Mouse (Mus musculus): ENCODE results near the gene Tmem80. TPM values are rescaled to one million over a fixed set of nuclear protein-coding genes. Genes with fewer than 3 reads are reported as not detected.

Tmem80 gene
- polyA plus RNA-seq, 1 experiment from 2014 or later = 23.3 TPM

GRCm38 (mm10) chr7:141369918-141370317 lies 42.4 kb downstream of the Tmem80 start:
- Histone ChIP-seq H3K4me1 (replicated peaks; ENCODE audit: control insufficient read depth, insufficient read depth, low read length) (0 out of 2 replicates have a peak, but pooled peaks cover 4% of the 10 kb centered on the region), H3K27me3 (replicated peaks; ENCODE audit: control insufficient read depth, insufficient read depth, low read length) (no peaks in the 10 kb centered on the region), H3K9me3 (ENCODE audit: control insufficient read depth) (no peaks in the 10 kb centered on the region), H3K36me3 (ENCODE audit: control insufficient read depth, insufficient read depth) (no peaks in the 10 kb centered on the region), H3K4me3 (ENCODE audit: low read depth, low read length) (no peak overlapping the region), H3K9ac (ENCODE audit: low read depth, low read length) (no peak overlapping the region), H3K27ac (ENCODE audit: low read depth, low read length) (no peak overlapping the region), H3K4me2 (replicated peaks; ENCODE audit: low read depth) (no peak overlapping the region)
- WGBS = 57% methylated on average over 5 of the region's 5 CpGs
- no peak for TF ChIP-seq CTCF (IDR thresholded peaks at IDR 0.05; ENCODE audit: low read depth)
- ATAC-seq = no peak

- no peak for TF ChIP-seq CTCF (IDR thresholded peaks at IDR 0.05; ENCODE audit: low read depth)
- H3K4me3 ChIP-seq (ENCODE audit: low read depth, low read length) = no peak overlapping the region
- WGBS = 14% methylated on average over 6 of the region's 6 CpGs
- peak overlapping the region; percentile 83 for H3K27ac ChIP-seq (ENCODE audit: low read depth, low read length)
- no peaks in the 10 kb centered on the region for H3K36me3 ChIP-seq (ENCODE audit: control insufficient read depth, insufficient read depth)
- peak; percentile 90 for ATAC-seq
- no peaks in the 10 kb centered on the region for H3K9me3 ChIP-seq (ENCODE audit: control insufficient read depth)
- peak overlapping the region; percentile 13; the same call in 1 of the 2 replicates for H3K4me2 ChIP-seq (replicated peaks; ENCODE audit: low read depth)
- H3K4me1 ChIP-seq (replicated peaks; ENCODE audit: control insufficient read depth, insufficient read depth, low read length) = 0 out of 2 replicates have a peak, but pooled peaks cover 4% of the 10 kb centered on the region
- no peaks in the 10 kb centered on the region for H3K27me3 ChIP-seq (replicated peaks; ENCODE audit: control insufficient read depth, insufficient read depth, low read length)
- peak overlapping the region; percentile 22; the same call in 1 of the 2 replicates for H3K9ac ChIP-seq (ENCODE audit: low read depth, low read length)
These were observed 44.5 kb downstream of the Tmem80 start for GRCm38 (mm10) chr7:141371942-141372595.

- Histone ChIP-seq H3K9ac (ENCODE audit: low read depth, low read length) (no peak overlapping the region), H3K4me2 (replicated peaks; ENCODE audit: low read depth) (no peak overlapping the region), H3K9me3 (ENCODE audit: control insufficient read depth) (no peaks in the 10 kb centered on the region), H3K36me3 (ENCODE audit: control insufficient read depth, insufficient read depth) (no peaks in the 10 kb centered on the region), H3K4me3 (ENCODE audit: low read depth, low read length) (no peak overlapping the region), H3K4me1 (replicated peaks; ENCODE audit: control insufficient read depth, insufficient read depth, low read length) (0 out of 2 replicates have a peak, but pooled peaks cover 4% of the 10 kb centered on the region), H3K27me3 (replicated peaks; ENCODE audit: control insufficient read depth, insufficient read depth, low read length) (no peaks in the 10 kb centered on the region), H3K27ac (ENCODE audit: low read depth, low read length) (no peak overlapping the region)
- 68% methylated on average over 6 of the region's 6 CpGs for WGBS
- TF ChIP-seq CTCF (IDR thresholded peaks at IDR 0.05; ENCODE audit: low read depth) = no peak
- ATAC-seq = no peak
These were observed 46.1 kb downstream of the Tmem80 start for GRCm38 (mm10) chr7:141373611-141374010.

DNA sequence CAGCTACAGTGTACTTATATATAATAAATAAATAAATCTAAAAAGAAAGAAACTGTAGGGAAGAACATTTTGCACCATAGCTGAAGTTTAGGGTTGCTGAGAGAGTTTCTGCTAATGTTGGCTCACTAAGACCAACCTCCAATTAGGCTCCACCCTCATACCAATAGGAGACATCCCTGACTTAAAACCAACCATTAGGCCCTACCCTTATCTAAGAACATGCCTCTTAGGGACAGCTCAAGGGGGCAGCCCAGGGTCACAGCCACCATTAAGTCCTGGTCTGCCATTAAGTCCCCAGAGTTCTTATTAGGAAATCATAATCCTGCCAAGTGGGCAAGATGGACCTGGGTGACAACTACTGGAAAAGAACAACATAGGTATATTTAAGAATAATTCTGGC lies 46.9 kb downstream of the Tmem80 start:
- H3K4me2 ChIP-seq (replicated peaks; ENCODE audit: low read depth) = no peak overlapping the region
- no peaks in the 10 kb centered on the region for H3K36me3 ChIP-seq (ENCODE audit: control insufficient read depth, insufficient read depth)
- H3K4me1 ChIP-seq (replicated peaks; ENCODE audit: control insufficient read depth, insufficient read depth, low read length) = 0 out of 2 replicates have a peak, but pooled peaks cover 4% of the 10 kb centered on the region
- H3K27ac ChIP-seq (ENCODE audit: low read depth, low read length) = no peak overlapping the region
- no peaks in the 10 kb centered on the region for H3K27me3 ChIP-seq (replicated peaks; ENCODE audit: control insufficient read depth, insufficient read depth, low read length)
- H3K4me3 ChIP-seq (ENCODE audit: low read depth, low read length) = no peak overlapping the region
- no peaks in the 10 kb centered on the region for H3K9me3 ChIP-seq (ENCODE audit: control insufficient read depth)
- H3K9ac ChIP-seq (ENCODE audit: low read depth, low read length) = no peak overlapping the region
- no peak for TF ChIP-seq CTCF (IDR thresholded peaks at IDR 0.05; ENCODE audit: low read depth)
- ATAC-seq = no peak

- WGBS = 24% methylated on average over 4 of the region's 4 CpGs
- H3K9me3 ChIP-seq (ENCODE audit: control insufficient read depth) = no peaks in the 10 kb centered on the region
- no peaks in the 10 kb centered on the region for H3K27me3 ChIP-seq (replicated peaks; ENCODE audit: control insufficient read depth, insufficient read depth, low read length)
- H3K9ac ChIP-seq (ENCODE audit: low read depth, low read length) = no peak overlapping the region
- TF ChIP-seq CTCF (IDR thresholded peaks at IDR 0.05; ENCODE audit: low read depth) = peak; percentile 26; the same call in 1 of the 2 replicates
- no peaks in the 10 kb centered on the region; the same call in 1 of the 2 replicates for H3K4me1 ChIP-seq (replicated peaks; ENCODE audit: control insufficient read depth, insufficient read depth, low read length)
- H3K36me3 ChIP-seq (ENCODE audit: control insufficient read depth, insufficient read depth) = no peaks in the 10 kb centered on the region
- peak; percentile 71 for ATAC-seq
- H3K4me3 ChIP-seq (ENCODE audit: low read depth, low read length) = no peak overlapping the region
- no peak overlapping the region for H3K4me2 ChIP-seq (replicated peaks; ENCODE audit: low read depth)
- H3K27ac ChIP-seq (ENCODE audit: low read depth, low read length) = no peak overlapping the region
These were observed 52.0 kb downstream of the Tmem80 start for GRCm38 (mm10) chr7:141379584-141379983.

DNA sequence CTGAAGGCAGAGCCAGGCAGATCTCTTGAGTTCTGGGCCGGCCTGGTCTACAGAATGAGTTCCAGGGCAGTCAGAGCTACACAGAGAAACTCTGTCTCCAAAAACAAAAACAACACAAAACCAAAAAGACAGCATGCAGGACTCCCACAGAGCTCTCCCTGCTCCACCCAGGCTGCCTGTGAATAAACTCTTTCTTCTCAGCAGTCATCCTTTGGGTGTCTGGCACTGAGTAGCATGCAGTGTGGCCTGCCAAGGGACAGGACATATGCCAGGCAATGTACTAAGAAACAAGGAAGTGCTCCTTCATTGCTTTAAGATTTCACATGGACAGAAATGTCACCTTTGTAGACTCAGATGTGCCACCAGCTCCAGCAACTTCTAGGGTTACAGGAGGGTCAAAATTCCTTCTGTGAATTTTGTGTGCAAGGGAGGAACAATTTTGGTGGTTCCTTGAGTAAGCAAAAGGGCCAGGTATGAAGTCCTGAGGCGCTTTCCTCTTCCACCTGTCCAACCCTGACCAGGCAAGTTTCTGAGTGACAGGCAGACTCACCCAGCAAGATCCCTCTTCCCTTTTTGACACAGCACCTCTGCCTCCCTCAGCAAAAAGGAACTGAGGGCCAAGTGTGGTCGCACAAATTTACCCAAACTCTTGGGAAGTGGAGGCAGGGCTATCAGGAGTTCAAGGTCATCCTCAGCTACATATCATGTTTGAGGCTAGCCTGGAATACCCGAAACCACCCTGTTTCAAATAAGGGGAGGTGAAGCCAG lies 53.7 kb downstream of the Tmem80 start:
- no peak overlapping the region for H3K27ac ChIP-seq (ENCODE audit: low read depth, low read length)
- no peak overlapping the region for H3K4me2 ChIP-seq (replicated peaks; ENCODE audit: low read depth)
- 74% methylated on average over 4 of the region's 4 CpGs for WGBS
- no peaks in the 10 kb centered on the region for H3K9me3 ChIP-seq (ENCODE audit: control insufficient read depth)
- H3K27me3 ChIP-seq (replicated peaks; ENCODE audit: control insufficient read depth, insufficient read depth, low read length) = no peaks in the 10 kb centered on the region
- H3K4me3 ChIP-seq (ENCODE audit: low read depth, low read length) = no peak overlapping the region
- no peak overlapping the region for H3K9ac ChIP-seq (ENCODE audit: low read depth, low read length)
- no peak for TF ChIP-seq CTCF (IDR thresholded peaks at IDR 0.05; ENCODE audit: low read depth)
- H3K4me1 ChIP-seq (replicated peaks; ENCODE audit: control insufficient read depth, insufficient read depth, low read length) = no peaks in the 10 kb centered on the region; the same call in 1 of the 2 replicates
- no peak for ATAC-seq
- no peaks in the 10 kb centered on the region for H3K36me3 ChIP-seq (ENCODE audit: control insufficient read depth, insufficient read depth)

Other genes with a start within 250 kb of the Tmem80 start
- gene Pkp3, start 249.5 kb upstream of the Tmem80 start, polyA plus RNA-seq (2015; fragmentation: Nextera tagmentation; extraction: Ambion mirVana) = 35.3 and 38.6 TPM in 2 replicates
- 42.1 and 43.2 TPM in 2 replicates for gene Sigirr, start 227.2 kb upstream of the Tmem80 start, polyA plus RNA-seq (2015; fragmentation: Nextera tagmentation; extraction: Ambion mirVana)
- gene Ano9, start 209.9 kb upstream of the Tmem80 start, polyA plus RNA-seq (2015; fragmentation: Nextera tagmentation; extraction: Ambion mirVana) = 46.8 and 50.1 TPM in 2 replicates
- gene Ptdss2, start 205.4 kb upstream of the Tmem80 start, polyA plus RNA-seq (2015; fragmentation: Nextera tagmentation; extraction: Ambion mirVana) = 36.6 and 37.7 TPM in 2 replicates
- 133 and 141 TPM in 2 replicates for gene Rnh1, start 154.9 kb upstream of the Tmem80 start, polyA plus RNA-seq (2015; fragmentation: Nextera tagmentation; extraction: Ambion mirVana)
- gene Hras, start 133.7 kb upstream of the Tmem80 start, polyA plus RNA-seq (2015; fragmentation: Nextera tagmentation; extraction: Ambion mirVana) = 71.8 and 72.3 TPM in 2 replicates
- 3.2 and 3.7 TPM in 2 replicates for gene Lrrc56, start 133.6 kb upstream of the Tmem80 start, polyA plus RNA-seq (2015; fragmentation: Nextera tagmentation; extraction: Ambion mirVana)
- 2.7 and 3.4 TPM in 2 replicates for gene Lmntd2, start 113.7 kb upstream of the Tmem80 start, polyA plus RNA-seq (2015; fragmentation: Nextera tagmentation; extraction: Ambion mirVana)
- 47.6 and 52.7 TPM in 2 replicates for gene Rassf7, start 111.9 kb upstream of the Tmem80 start, polyA plus RNA-seq (2015; fragmentation: Nextera tagmentation; extraction: Ambion mirVana)
- gene Phrf1, start 99.0 kb upstream of the Tmem80 start, polyA plus RNA-seq (2015; fragmentation: Nextera tagmentation; extraction: Ambion mirVana) = 24.7 and 27.8 TPM in 2 replicates
- 120 and 124 TPM in 2 replicates for gene Irf7, start 61.3 kb upstream of the Tmem80 start, polyA plus RNA-seq (2015; fragmentation: Nextera tagmentation; extraction: Ambion mirVana)
- gene Cdhr5, start 51.0 kb upstream of the Tmem80 start, polyA plus RNA-seq (2015; fragmentation: Nextera tagmentation; extraction: Ambion mirVana) = 914 and 971 TPM in 2 replicates
- 348 and 368 TPM in 2 replicates for gene Sct, start 48.6 kb upstream of the Tmem80 start, polyA plus RNA-seq (2015; fragmentation: Nextera tagmentation; extraction: Ambion mirVana)
- 0.33 and 0.38 TPM in 2 replicates for gene Drd4, start 35.7 kb upstream of the Tmem80 start, polyA plus RNA-seq (2015; fragmentation: Nextera tagmentation; extraction: Ambion mirVana)
- 52.8 and 55.7 TPM in 2 replicates for gene Deaf1, start within 50 bp of the Tmem80 start, polyA plus RNA-seq (2015; fragmentation: Nextera tagmentation; extraction: Ambion mirVana)
- gene Eps8l2, start 11.1 kb downstream of the Tmem80 start, polyA plus RNA-seq (2015; fragmentation: Nextera tagmentation; extraction: Ambion mirVana) = 234 and 248 TPM in 2 replicates
- 706 and 711 TPM in 2 replicates for gene Taldo1, start 64.5 kb downstream of the Tmem80 start, polyA plus RNA-seq (2015; fragmentation: Nextera tagmentation; extraction: Ambion mirVana)
- 34.3 and 37.1 TPM in 2 replicates for gene Gatd1, start 86.4 kb downstream of the Tmem80 start, polyA plus RNA-seq (2015; fragmentation: Nextera tagmentation; extraction: Ambion mirVana)
- gene Cend1, start 101.8 kb downstream of the Tmem80 start, polyA plus RNA-seq (2015; fragmentation: Nextera tagmentation; extraction: Ambion mirVana) = 2.7 and 3.3 TPM in 2 replicates
- gene Slc25a22, start 110.2 kb downstream of the Tmem80 start, polyA plus RNA-seq (2015; fragmentation: Nextera tagmentation; extraction: Ambion mirVana) = 65.8 and 67.7 TPM in 2 replicates
- gene Pidd1, start 116.3 kb downstream of the Tmem80 start, polyA plus RNA-seq (2015; fragmentation: Nextera tagmentation; extraction: Ambion mirVana) = 1.4 and 1.6 TPM in 2 replicates
- 968 and 992 TPM in 2 replicates for gene Rplp2, start 119.6 kb downstream of the Tmem80 start, polyA plus RNA-seq (2015; fragmentation: Nextera tagmentation; extraction: Ambion mirVana)
- 75.5 and 79.4 TPM in 2 replicates for gene Pnpla2, start 127.5 kb downstream of the Tmem80 start, polyA plus RNA-seq (2015; fragmentation: Nextera tagmentation; extraction: Ambion mirVana)
- gene Cracr2b, start 133.4 kb downstream of the Tmem80 start, polyA plus RNA-seq (2015; fragmentation: Nextera tagmentation; extraction: Ambion mirVana) = 12.6 and 12.7 TPM in 2 replicates
- 27.6 and 29.3 TPM in 2 replicates for gene Cd151, start 139.7 kb downstream of the Tmem80 start, polyA plus RNA-seq (2015; fragmentation: Nextera tagmentation; extraction: Ambion mirVana)
- gene Polr2l, start 147.4 kb downstream of the Tmem80 start, polyA plus RNA-seq (2015; fragmentation: Nextera tagmentation; extraction: Ambion mirVana) = 36.8 and 37.9 TPM in 2 replicates
- 39.7 and 40.1 TPM in 2 replicates for gene Tspan4, start 147.5 kb downstream of the Tmem80 start, polyA plus RNA-seq (2015; fragmentation: Nextera tagmentation; extraction: Ambion mirVana)
- 20.5 and 23.8 TPM in 2 replicates for gene Chid1, start 212.1 kb downstream of the Tmem80 start, polyA plus RNA-seq (2015; fragmentation: Nextera tagmentation; extraction: Ambion mirVana)
- 69.7 and 76.6 TPM in 2 replicates for gene Ap2a2, start 234.4 kb downstream of the Tmem80 start, polyA plus RNA-seq (2015; fragmentation: Nextera tagmentation; extraction: Ambion mirVana)

Data from intestine, postnatal 0 days (tissue).